Mouse (Mus musculus) right cerebral cortex, adult 18-20 months (tissue): ENCODE results near the gene Kcnd3.
A peak's percentile ranks its signal among the peaks of the same experiment; 100 is the strongest.

Source experiments
- DNase-seq: peaks from one replicate; pipeline ENCODE4 v3.0.0; 2022; ENCODE audit warnings: mixed read lengths

Gene Kcnd3

GRCm38 (mm10) chr3:105600483-105600882, 148.4 kb downstream of the Kcnd3 start:
- no peak for DNase-seq

GRCm38 (mm10) chr3:105602966-105603365, 150.8 kb downstream of the Kcnd3 start:
- DNase-seq: peak; percentile 53

- DNase-seq: no peak
Measured at GRCm38 (mm10) chr3:105605726-105606125, 153.6 kb downstream of the Kcnd3 start.

GRCm38 (mm10) chr3:105608857-105609256, 156.7 kb downstream of the Kcnd3 start:
- DNase-seq: no peak

GRCm38 (mm10) chr3:105611531-105612422, 159.6 kb downstream of the Kcnd3 start:
- DNase-seq: no peak

GRCm38 (mm10) chr3:105612423-105612814, 160.3 kb downstream of the Kcnd3 start:
- DNase-seq: no peak

- no peak for DNase-seq
Measured at GRCm38 (mm10) chr3:105616861-105617743, 165.0 kb downstream of the Kcnd3 start.

GRCm38 (mm10) chr3:105621154-105621553, 169.0 kb downstream of the Kcnd3 start:
- DNase-seq: no peak

- no peak for DNase-seq
Measured at GRCm38 (mm10) chr3:105623137-105623536, 171.0 kb downstream of the Kcnd3 start.

- no peak for DNase-seq
Measured at GRCm38 (mm10) chr3:105625961-105626360, 173.8 kb downstream of the Kcnd3 start.

GRCm38 (mm10) chr3:105627258-105627657, 175.1 kb downstream of the Kcnd3 start:
- no peak for DNase-seq

- no peak for DNase-seq
Measured at GRCm38 (mm10) chr3:105632296-105632695, 180.2 kb downstream of the Kcnd3 start.

GRCm38 (mm10) chr3:105633021-105633420, 180.9 kb downstream of the Kcnd3 start:
- no peak for DNase-seq

- DNase-seq: no peak
Measured at GRCm38 (mm10) chr3:105642186-105642585, 190.1 kb downstream of the Kcnd3 start.

- DNase-seq: no peak
Measured at GRCm38 (mm10) chr3:105643566-105643965, 191.4 kb downstream of the Kcnd3 start.

GRCm38 (mm10) chr3:105648889-105649567, 196.9 kb downstream of the Kcnd3 start:
- no peak for DNase-seq

- peak; percentile 23 for DNase-seq
Measured at GRCm38 (mm10) chr3:105653544-105654380, 201.6 kb downstream of the Kcnd3 start.

GRCm38 (mm10) chr3:105655031-105655585, 203.0 kb downstream of the Kcnd3 start:
- DNase-seq: no peak

GRCm38 (mm10) chr3:105660530-105660929, 208.4 kb downstream of the Kcnd3 start:
- DNase-seq: no peak

- DNase-seq: no peak
Measured at GRCm38 (mm10) chr3:105663043-105663442, 210.9 kb downstream of the Kcnd3 start.

- DNase-seq: no peak
Measured at GRCm38 (mm10) chr3:105665105-105665765, 213.1 kb downstream of the Kcnd3 start.
